Mouse (Mus musculus): ENCODE results near the gene Eps8l2.
"Not testable (repeated sequence)": the region's sequence is repeated elsewhere in the genome, so short reads cannot be mapped to it uniquely, and the experiment has no call there.

GRCm38 (mm10) chr7:141407670-141408069 lies 69.0 kb downstream of the Eps8l2 start:
- TF ChIP-seq POLR2A (IDR thresholded peaks at IDR 0.05; ENCODE audit: insufficient read length, low read depth); POLR2AphosphoS2 (IDR thresholded peaks at IDR 0.05; ENCODE audit: insufficient read length, low read depth); USF1 (IDR thresholded peaks at IDR 0.05; ENCODE audit: low read depth): not testable (repeated sequence)
